Mouse (Mus musculus) cerebellum, adult 2 months (tissue): ENCODE measurements around the gene AC153137.1.

Source experiments
- CTCF ChIP-seq: fragments of 200-500 bp; IDR thresholded peaks from 2 replicates; pipeline ENCODE4 v1.5.1; 2011; ENCODE audit warnings: low read depth, mild to moderate bottlenecking, control low read depth, low read length, moderate library complexity, borderline replicate concordance; ENCODE audit not compliant: insufficient read depth
- POLR2A ChIP-seq: fragments of 200-500 bp; IDR thresholded peaks from 2 replicates; pipeline ENCODE4 v1.6.1; 2011; ENCODE audit warnings: low read length, control low read depth, borderline replicate concordance; ENCODE audit not compliant: insufficient read depth

DNA sequence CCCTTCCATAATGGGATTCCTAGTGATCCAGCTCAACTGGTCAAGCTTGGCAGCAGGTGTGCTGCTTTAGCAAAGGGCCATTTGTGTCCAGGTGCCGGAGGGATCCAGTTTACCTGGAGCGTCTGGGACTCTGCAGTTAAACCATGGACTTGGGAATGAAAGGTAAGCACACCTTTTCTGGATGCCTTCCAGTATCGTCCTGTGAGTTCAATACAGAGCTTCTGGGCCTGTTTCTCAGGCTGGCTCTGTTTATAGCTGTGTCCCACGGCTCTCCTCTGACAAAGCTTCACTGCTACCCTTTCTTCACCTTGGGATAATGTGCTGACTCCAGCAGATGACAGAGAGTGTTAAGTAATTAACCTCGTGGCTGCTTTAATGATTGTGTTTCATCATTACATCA is 39.6 kb upstream of the AC153137.1 start:
- TF ChIP-seq CTCF (no peak), POLR2A (no peak)
